Mouse (Mus musculus): ENCODE measurements at regions not wholly inside any gene's neighbourhood (a gene's known extent, or its start where the extent isn't known, plus 50 kb on each side); places are given as distances from the start of the nearest gene placed in this dataset.
A peak's percentile ranks its signal among the peaks of the same experiment; 100 is the strongest.

GRCm38 (mm10) chr2:174864657-174865056 lies 104.2 kb downstream of the Edn3 start:
- no peak overlapping the region for H3K27ac ChIP-seq (ENCODE audit: low read length)
- H3K4me3 ChIP-seq (ENCODE audit: low read length), result no peak overlapping the region
- H3K9me3 ChIP-seq (ENCODE audit: control insufficient read depth, low read length), result no peaks in the 10 kb centered on the region
- no peaks in the 10 kb centered on the region for H3K27me3 ChIP-seq (replicated peaks; ENCODE audit: control insufficient read depth, insufficient read depth, low read length)
- no peaks in the 10 kb centered on the region for H3K36me3 ChIP-seq (ENCODE audit: control insufficient read depth, insufficient read depth, low read length)
- H3K4me1 ChIP-seq (ENCODE audit: control insufficient read depth, insufficient read depth, low read length), result peaks cover 10% of the 10 kb centered on the region; the same call in 1 of the 2 replicates
- no peak for ATAC-seq
- no peak overlapping the region for H3K9ac ChIP-seq (ENCODE audit: low read depth, low read length)
- 54% methylated on average over 3 of the region's 3 CpGs for WGBS
- no peak overlapping the region for H3K4me2 ChIP-seq (ENCODE audit: low read depth, low read length)

GRCm38 (mm10) chr2:174866546-174866945 lies 106.1 kb downstream of the Edn3 start:
- Histone ChIP-seq H3K4me3 (ENCODE audit: low read length) (no peak overlapping the region), H3K4me2 (ENCODE audit: low read depth, low read length) (no peak overlapping the region), H3K36me3 (ENCODE audit: control insufficient read depth, insufficient read depth, low read length) (no peaks in the 10 kb centered on the region), H3K27ac (ENCODE audit: low read length) (peak overlapping the region; percentile 70), H3K27me3 (replicated peaks; ENCODE audit: control insufficient read depth, insufficient read depth, low read length) (no peaks in the 10 kb centered on the region), H3K9me3 (ENCODE audit: control insufficient read depth, low read length) (no peaks in the 10 kb centered on the region), H3K9ac (ENCODE audit: low read depth, low read length) (no peak overlapping the region), H3K4me1 (ENCODE audit: control insufficient read depth, insufficient read depth, low read length) (peaks cover 10% of the 10 kb centered on the region; the same call in 1 of the 2 replicates)
- WGBS, result 52% methylated on average over 8 of the region's 8 CpGs
- no peak for ATAC-seq

- Histone ChIP-seq H3K9ac (ENCODE audit: low read depth, low read length) (no peak overlapping the region), H3K4me3 (ENCODE audit: low read length) (no peak overlapping the region), H3K4me1 (ENCODE audit: control insufficient read depth, insufficient read depth, low read length) (peaks cover 10% of the 10 kb centered on the region; the same call in 1 of the 2 replicates), H3K27ac (ENCODE audit: low read length) (no peak overlapping the region), H3K9me3 (ENCODE audit: control insufficient read depth, low read length) (no peaks in the 10 kb centered on the region), H3K27me3 (replicated peaks; ENCODE audit: control insufficient read depth, insufficient read depth, low read length) (no peaks in the 10 kb centered on the region), H3K4me2 (ENCODE audit: low read depth, low read length) (no peak overlapping the region), H3K36me3 (ENCODE audit: control insufficient read depth, insufficient read depth, low read length) (no peaks in the 10 kb centered on the region)
- 44% methylated on average over 5 of the region's 5 CpGs for WGBS
- ATAC-seq, result no peak
These were observed 107.0 kb downstream of the Edn3 start for GRCm38 (mm10) chr2:174867397-174867796.

GRCm38 (mm10) chr2:174868186-174868585 lies 107.8 kb downstream of the Edn3 start:
- Histone ChIP-seq H3K27me3 (replicated peaks; ENCODE audit: control insufficient read depth, insufficient read depth, low read length) (no peaks in the 10 kb centered on the region), H3K9ac (ENCODE audit: low read depth, low read length) (no peak overlapping the region), H3K27ac (ENCODE audit: low read length) (peak overlapping the region; percentile 26; the same call in 1 of the 2 replicates), H3K4me2 (ENCODE audit: low read depth, low read length) (no peak overlapping the region), H3K36me3 (ENCODE audit: control insufficient read depth, insufficient read depth, low read length) (no peaks in the 10 kb centered on the region), H3K4me1 (ENCODE audit: control insufficient read depth, insufficient read depth, low read length) (peaks cover 10% of the 10 kb centered on the region; the same call in 1 of the 2 replicates), H3K9me3 (ENCODE audit: control insufficient read depth, low read length) (no peaks in the 10 kb centered on the region), H3K4me3 (ENCODE audit: low read length) (no peak overlapping the region)
- WGBS, result 58% methylated on average over 3 of the region's 3 CpGs
- ATAC-seq, result no peak

DNA sequence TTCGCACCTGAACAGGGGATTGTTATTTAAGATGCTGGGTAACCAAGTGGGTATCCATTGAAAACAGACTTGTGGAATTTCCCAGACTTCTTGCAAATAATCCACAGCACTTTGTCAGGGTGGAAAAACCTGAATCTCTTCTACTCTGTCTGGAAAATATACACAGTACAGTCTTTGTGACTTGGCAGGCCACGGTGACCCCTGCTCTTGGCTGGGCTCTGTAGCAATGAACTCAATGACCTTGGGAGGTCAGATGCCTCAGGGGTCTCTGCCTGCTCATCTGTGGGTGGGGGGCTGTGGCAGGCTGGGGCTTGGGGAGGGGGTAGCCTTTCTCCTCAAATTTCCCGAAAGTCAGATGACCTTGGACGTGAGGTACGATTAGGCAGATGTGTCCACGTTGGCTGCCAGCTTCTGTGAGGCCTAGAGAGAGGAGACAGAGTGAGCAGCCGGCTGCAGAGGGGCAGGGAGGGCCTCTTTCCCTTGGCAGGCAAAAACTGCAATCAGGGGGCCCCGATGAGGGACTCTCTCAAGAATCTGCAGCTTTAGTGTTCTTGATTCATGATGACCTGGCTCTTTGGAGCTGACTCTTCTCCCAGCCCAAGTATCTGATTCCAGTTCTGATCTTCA lies 108.4 kb downstream of the Edn3 start:
- ATAC-seq, result peak; percentile 66
- peaks cover 10% of the 10 kb centered on the region; the same call in 1 of the 2 replicates for H3K4me1 ChIP-seq (ENCODE audit: control insufficient read depth, insufficient read depth, low read length)
- H3K27ac ChIP-seq (ENCODE audit: low read length), result peak overlapping the region; percentile 26; the same call in 1 of the 2 replicates
- 43% methylated on average over 8 of the region's 8 CpGs for WGBS
- no peak overlapping the region for H3K4me3 ChIP-seq (ENCODE audit: low read length)
- 0 out of 2 replicates have a peak overlapping the region, but pooled peaks have one; percentile 1 for H3K9ac ChIP-seq (ENCODE audit: low read depth, low read length)
- H3K27me3 ChIP-seq (replicated peaks; ENCODE audit: control insufficient read depth, insufficient read depth, low read length), result no peaks in the 10 kb centered on the region
- H3K9me3 ChIP-seq (ENCODE audit: control insufficient read depth, low read length), result no peaks in the 10 kb centered on the region
- H3K36me3 ChIP-seq (ENCODE audit: control insufficient read depth, insufficient read depth, low read length), result no peaks in the 10 kb centered on the region
- no peak overlapping the region for H3K4me2 ChIP-seq (ENCODE audit: low read depth, low read length)

DNA sequence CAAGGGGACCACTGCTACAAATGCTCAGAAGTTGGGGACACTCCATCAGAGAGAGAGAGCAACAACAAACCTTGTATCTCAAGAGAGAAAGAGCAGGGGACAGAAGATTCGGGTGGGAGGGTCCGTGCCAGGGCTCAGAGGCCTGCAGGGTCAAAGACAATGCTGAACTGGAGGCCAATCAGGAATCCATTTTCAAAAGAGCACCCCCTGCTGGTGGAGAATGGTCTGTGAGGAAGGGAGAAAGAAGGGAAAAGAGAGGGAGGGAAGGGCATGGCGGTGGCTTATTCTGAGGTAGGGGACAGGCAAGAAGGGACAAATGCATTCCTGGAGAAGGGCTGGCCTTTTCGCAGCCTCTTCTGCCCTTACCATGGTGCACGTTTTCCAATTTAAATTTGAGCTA lies 109.9 kb downstream of the Edn3 start:
- H3K27me3 ChIP-seq (replicated peaks; ENCODE audit: control insufficient read depth, insufficient read depth, low read length), result no peaks in the 10 kb centered on the region
- ATAC-seq, result no peak
- H3K36me3 ChIP-seq (ENCODE audit: control insufficient read depth, insufficient read depth, low read length), result no peaks in the 10 kb centered on the region
- no peak overlapping the region for H3K4me3 ChIP-seq (ENCODE audit: low read length)
- H3K4me2 ChIP-seq (ENCODE audit: low read depth, low read length), result no peak overlapping the region
- no peaks in the 10 kb centered on the region for H3K9me3 ChIP-seq (ENCODE audit: control insufficient read depth, low read length)
- H3K4me1 ChIP-seq (ENCODE audit: control insufficient read depth, insufficient read depth, low read length), result peaks cover 10% of the 10 kb centered on the region; the same call in 1 of the 2 replicates
- H3K27ac ChIP-seq (ENCODE audit: low read length), result no peak overlapping the region
- no peak overlapping the region for H3K9ac ChIP-seq (ENCODE audit: low read depth, low read length)
- WGBS, result 76% methylated on average over 5 of the region's 5 CpGs

DNA sequence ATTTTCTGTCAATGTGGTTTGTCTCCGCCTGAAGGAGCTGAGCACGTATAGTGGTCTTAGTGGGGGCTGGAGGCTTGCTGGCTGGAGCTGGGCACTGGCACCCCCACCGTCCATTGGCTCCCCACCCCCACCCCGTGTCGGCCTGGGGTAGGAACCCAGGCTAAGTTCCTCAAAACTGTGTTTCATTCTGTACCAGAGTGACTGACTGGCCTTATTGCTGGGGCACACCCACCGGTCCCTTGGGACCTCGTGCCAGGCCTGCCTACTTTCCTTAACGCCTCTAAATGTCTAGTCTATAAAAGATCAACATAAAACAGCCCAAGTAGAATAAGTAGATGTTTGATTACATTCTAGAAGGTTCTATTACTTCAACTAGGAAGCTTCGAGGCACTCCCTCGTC lies 110.8 kb downstream of the Edn3 start:
- no peaks in the 10 kb centered on the region for H3K36me3 ChIP-seq (ENCODE audit: control insufficient read depth, insufficient read depth, low read length)
- no peaks in the 10 kb centered on the region for H3K27me3 ChIP-seq (replicated peaks; ENCODE audit: control insufficient read depth, insufficient read depth, low read length)
- WGBS, result 60% methylated on average over 10 of the region's 10 CpGs
- H3K4me3 ChIP-seq (ENCODE audit: low read length), result no peak overlapping the region
- peaks cover 10% of the 10 kb centered on the region; the same call in 1 of the 2 replicates for H3K4me1 ChIP-seq (ENCODE audit: control insufficient read depth, insufficient read depth, low read length)
- no peak overlapping the region for H3K27ac ChIP-seq (ENCODE audit: low read length)
- H3K4me2 ChIP-seq (ENCODE audit: low read depth, low read length), result no peak overlapping the region
- no peak overlapping the region for H3K9ac ChIP-seq (ENCODE audit: low read depth, low read length)
- H3K9me3 ChIP-seq (ENCODE audit: control insufficient read depth, low read length), result no peaks in the 10 kb centered on the region
- no peak for ATAC-seq

- no peak for ATAC-seq
- Histone ChIP-seq H3K4me3 (ENCODE audit: low read length) (no peak overlapping the region), H3K4me2 (ENCODE audit: low read depth, low read length) (no peak overlapping the region), H3K9ac (ENCODE audit: low read depth, low read length) (no peak overlapping the region), H3K9me3 (ENCODE audit: control insufficient read depth, low read length) (no peaks in the 10 kb centered on the region), H3K36me3 (ENCODE audit: control insufficient read depth, insufficient read depth, low read length) (no peaks in the 10 kb centered on the region), H3K27me3 (replicated peaks; ENCODE audit: control insufficient read depth, insufficient read depth, low read length) (no peaks in the 10 kb centered on the region), H3K27ac (ENCODE audit: low read length) (peak overlapping the region; percentile 19; the same call in 1 of the 2 replicates), H3K4me1 (ENCODE audit: control insufficient read depth, insufficient read depth, low read length) (peaks cover 10% of the 10 kb centered on the region; the same call in 1 of the 2 replicates)
- 58% methylated on average over 3 of the region's 3 CpGs for WGBS
These were observed 111.4 kb downstream of the Edn3 start for GRCm38 (mm10) chr2:174871844-174872243.

DNA sequence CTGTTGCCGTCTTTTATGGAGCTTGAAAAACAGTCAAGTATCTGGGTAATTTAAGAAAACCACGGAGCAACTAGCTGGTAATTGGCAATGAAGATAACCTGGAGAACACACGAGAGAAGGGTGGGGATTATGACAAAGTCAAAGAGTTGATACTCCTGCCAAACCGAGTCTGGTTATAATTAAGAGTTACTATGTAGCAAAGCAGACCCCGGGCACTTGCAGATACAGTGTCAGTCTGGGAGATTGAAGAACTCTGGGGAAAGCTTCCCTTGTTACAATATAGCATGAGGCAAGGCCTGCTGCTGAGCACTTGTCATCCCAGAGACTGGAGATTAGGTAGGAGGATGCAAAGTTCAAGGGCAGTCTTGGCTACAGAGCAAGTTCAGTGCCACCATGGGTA lies 116.5 kb downstream of the Edn3 start:
- H3K36me3 ChIP-seq (ENCODE audit: control insufficient read depth, insufficient read depth, low read length), result no peaks in the 10 kb centered on the region
- H3K9me3 ChIP-seq (ENCODE audit: control insufficient read depth, low read length), result no peaks in the 10 kb centered on the region
- WGBS, result 63% methylated on average over 5 of the region's 5 CpGs
- peaks cover 3% of the 10 kb centered on the region; the same call in 1 of the 2 replicates for H3K4me1 ChIP-seq (ENCODE audit: control insufficient read depth, insufficient read depth, low read length)
- H3K27ac ChIP-seq (ENCODE audit: low read length), result no peak overlapping the region
- H3K4me3 ChIP-seq (ENCODE audit: low read length), result no peak overlapping the region
- H3K4me2 ChIP-seq (ENCODE audit: low read depth, low read length), result no peak overlapping the region
- ATAC-seq, result no peak
- no peaks in the 10 kb centered on the region for H3K27me3 ChIP-seq (replicated peaks; ENCODE audit: control insufficient read depth, insufficient read depth, low read length)
- no peak overlapping the region for H3K9ac ChIP-seq (ENCODE audit: low read depth, low read length)

Data from intestine, embryonic 16.5 days (tissue).